Mouse (Mus musculus) thymus, postnatal 14 days (tissue): ENCODE data around the gene Rd3l.
A peak's percentile ranks its signal among the peaks of the same experiment; 100 is the strongest.

Source experiments
- DNase-seq: peaks from one replicate; pipeline ENCODE4 v3.0.0; 2021

The Rd3l gene

GRCm38 (mm10) chr12:111980887-111981367, at the start of gene Rd3l:
Gene Rd3l (minus strand): TSS chr12:111981317.
- no peak for DNase-seq

- DNase-seq: no peak
Measured at GRCm38 (mm10) chr12:112027408-112027807, 46.3 kb upstream of the Rd3l start.

DNA sequence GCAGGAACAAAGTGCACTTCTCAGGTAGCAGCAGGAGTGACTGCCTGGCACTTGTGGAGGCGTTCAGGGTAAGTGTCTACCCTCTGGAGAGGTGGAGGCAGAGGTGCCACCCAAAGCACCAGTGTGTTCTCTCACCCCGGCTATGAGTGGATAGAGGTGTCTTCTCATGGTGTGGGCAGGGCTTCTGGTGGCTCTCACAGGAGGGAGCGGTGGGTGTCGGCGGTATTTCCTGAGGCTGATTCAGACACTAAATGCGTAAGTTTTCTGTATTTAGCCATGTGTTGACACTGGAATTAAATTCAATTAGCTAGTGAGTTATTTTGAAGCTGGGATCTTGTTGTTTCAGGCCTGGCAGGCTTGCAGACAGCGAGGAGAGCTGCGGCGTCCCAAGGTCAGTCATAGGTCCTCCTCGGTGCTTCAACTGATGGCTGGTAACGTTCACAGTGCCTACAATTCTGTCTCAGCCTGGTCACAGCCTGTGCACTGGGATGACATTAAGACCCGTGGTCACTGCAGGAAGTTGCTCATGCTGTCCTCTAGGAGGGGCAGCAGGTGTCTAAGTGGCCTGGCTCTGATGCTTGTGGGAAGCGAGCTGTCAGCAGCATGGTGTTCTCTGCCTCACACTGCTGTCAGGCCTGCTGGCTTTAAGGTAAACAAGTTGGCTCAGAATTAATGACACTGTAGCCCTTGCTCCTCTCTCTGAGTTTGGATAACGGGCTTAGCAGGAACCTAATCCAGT, 45.0 kb upstream of the Rd3l start:
- no peak for DNase-seq

DNA sequence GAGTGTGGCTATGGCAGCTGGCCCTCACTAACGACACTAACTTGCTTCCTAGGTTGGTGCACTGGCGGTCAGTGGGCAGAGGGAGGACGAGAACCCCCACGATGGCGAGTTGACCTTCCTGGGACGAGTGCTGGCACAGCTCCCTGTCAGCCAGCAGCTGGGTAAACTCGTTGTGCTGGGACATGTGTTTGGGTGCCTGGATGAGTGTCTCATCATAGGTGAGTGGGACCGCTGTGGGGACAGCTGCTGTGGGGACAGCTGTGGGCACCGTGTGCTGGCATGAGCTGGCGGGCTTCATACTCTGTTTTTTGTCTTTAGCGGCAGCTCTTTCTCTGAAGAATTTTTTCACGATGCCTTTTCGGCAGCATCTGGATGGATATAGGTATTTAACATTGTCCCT, 44.3 kb upstream of the Rd3l start:
- no peak for DNase-seq

DNA sequence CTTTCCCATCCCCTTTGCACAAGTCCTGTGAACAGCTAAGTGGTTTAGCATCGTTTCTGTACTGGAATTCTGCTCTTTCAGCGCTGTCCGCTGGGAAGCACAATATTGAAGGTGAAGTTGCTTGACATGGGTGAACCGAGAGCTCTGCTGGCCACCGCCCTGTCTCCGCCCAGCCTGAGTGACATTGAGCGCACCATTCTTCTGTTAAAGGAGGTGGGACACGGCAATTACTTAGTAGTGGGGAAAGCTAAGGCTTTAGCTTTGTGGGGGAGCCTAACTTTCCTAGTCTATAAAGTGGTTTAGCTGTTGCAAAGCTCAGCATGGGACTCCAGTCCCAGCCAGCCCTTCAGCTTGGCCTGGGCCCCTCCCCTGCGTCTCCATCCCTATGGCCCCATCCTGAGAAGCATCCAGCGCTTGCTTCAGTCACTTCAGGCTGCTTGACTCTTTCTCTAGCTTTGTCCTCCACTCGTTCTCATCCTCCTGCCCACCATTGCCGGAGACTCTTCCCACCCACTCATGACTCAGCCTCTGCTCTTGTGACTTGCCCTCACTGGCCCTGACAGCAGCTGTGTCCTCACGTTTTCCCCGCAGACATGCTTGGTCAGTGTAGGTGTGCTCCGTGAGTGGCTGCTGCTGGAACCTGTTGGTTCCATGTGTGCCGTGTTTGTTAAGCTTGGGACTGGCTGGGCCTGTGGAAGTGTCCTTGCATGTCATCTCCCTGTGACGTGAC, 43.6 kb upstream of the Rd3l start:
- no peak for DNase-seq

- DNase-seq: no peak
Measured at GRCm38 (mm10) chr12:112023306-112023705, 42.2 kb upstream of the Rd3l start.

DNA sequence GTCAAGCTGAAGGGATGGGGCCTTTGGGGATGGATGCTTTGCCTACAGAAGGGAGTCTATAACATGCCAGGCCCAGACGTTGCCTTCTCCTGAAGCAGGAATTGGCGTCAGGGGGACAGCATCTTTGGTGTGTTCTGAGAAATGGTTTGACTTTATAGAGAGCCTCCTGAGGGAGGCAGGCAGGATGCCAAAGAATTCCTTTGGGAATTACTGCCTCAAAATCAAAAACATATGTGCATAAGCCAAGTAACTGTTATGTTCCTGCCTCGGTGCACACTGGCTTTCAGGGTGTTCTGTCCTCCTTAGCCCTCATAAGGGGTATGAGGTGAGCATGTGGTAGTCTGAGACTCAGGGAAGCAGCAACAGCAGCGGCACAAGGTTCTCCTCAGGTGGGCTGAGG, 35.2 kb upstream of the Rd3l start:
- no peak for DNase-seq

- DNase-seq: no peak
Measured at GRCm38 (mm10) chr12:112013271-112013801, 32.2 kb upstream of the Rd3l start.

GRCm38 (mm10) chr12:112012511-112013270, 31.6 kb upstream of the Rd3l start:
- no peak for DNase-seq

GRCm38 (mm10) chr12:112001223-112001622, 20.1 kb upstream of the Rd3l start:
- DNase-seq: peak; percentile 58

- no peak for DNase-seq
Measured at GRCm38 (mm10) chr12:111999735-112000134, 18.6 kb upstream of the Rd3l start.

- no peak for DNase-seq
Measured at GRCm38 (mm10) chr12:111995161-111995560, 14.0 kb upstream of the Rd3l start.

- DNase-seq: no peak
Measured at GRCm38 (mm10) chr12:111992626-111993025, 11.5 kb upstream of the Rd3l start.

DNA sequence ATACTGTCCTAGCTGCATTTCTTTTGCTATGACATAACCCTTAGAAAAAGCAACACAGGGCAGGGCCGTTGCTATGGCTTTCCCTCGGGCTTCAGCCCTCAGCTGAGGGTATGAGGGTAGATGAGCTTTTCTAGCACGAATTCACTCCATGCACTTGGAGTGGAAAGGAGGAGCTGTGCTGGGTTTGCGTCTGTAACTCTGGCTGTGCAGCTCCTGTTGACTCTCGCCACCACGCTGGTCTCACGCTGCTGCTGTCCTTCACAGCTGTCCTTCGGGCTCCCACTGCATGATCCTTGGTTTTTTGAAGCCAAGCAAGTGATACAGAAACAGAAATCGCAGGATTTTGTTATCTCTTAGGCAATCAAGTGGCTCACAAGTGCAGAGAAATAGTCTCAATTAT, 5.6 kb upstream of the Rd3l start:
- no peak for DNase-seq

DNA sequence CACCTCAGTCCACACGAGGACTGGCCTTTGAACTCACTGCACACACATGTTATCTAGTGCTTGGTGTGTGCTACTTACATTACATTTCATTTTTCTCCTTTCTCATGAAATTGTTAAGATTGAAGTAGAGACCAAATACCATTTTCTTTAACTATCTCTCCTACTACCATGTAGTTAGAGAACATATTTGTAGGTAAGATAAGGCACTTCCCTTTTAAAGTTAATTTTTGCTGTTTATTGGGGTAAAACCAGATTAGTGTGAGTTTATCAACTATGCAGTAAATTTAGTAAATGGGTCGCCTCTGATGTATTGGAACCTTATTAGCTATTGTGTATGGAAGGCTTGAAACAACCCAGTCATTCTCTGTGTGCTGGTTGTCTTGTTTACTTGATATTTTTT, 2.0 kb upstream of the Rd3l start:
- no peak for DNase-seq

DNA sequence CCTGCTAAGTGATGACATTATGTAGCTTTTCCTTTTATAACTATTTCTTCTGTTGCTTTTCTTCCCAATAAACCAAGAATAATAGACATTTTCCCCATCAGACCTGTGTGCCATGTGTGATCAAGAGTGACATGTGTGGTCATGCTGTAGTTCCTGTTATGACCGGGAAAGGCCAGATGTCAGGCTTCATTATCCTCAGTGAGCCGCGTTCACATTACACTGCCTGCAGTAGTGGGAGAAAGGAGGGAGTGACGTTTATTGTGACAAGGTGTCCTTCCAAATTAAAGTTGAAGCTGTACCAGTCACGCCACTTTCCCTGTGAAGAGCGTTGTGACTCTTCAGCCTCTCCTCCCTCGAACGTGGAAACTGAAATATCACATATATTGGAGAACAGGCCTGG, 714 bp upstream of the Rd3l start:
- no peak for DNase-seq

DNA sequence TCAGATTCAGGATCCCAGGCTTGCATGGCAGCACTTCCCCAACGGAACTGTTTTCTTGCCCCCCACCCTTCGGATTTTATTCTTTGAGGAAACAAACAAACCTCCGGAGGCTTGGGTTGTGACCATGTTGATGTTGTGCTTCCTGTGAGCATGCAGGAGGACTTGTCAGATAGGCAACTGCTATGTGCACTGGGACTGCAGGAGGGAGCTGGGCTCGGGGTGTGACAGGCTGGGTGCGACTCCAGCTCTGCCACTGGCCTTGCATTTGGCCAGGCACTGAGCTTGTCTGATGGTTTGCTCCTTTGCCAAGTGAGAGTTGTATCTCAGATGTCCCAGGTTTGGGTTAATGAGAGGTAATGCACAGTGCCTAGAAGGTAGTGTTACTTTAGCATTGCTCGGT, 2.8 kb downstream of the Rd3l start:
- no peak for DNase-seq

DNA sequence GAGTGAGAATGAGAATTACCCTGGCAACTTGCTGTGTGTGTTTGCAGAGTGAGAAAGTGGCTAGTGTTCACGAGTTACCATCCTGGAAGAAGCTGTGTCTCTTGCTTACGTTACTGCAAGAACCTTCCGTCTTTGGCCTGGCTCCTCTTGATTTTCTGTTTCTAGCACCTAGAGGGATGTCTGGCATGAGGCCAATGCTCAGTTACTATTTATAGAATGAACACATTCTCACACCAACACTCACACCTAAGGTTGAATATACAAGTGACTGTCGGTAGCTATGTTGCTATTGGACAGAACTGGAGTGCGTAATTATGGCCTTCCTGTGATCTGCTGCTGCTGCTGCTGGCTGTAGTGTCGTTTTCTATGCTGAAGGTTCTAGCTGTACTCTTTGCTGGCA, 4.0 kb downstream of the Rd3l start:
- no peak for DNase-seq

GRCm38 (mm10) chr12:111974578-111974977, 6.5 kb downstream of the Rd3l start:
- DNase-seq: no peak

GRCm38 (mm10) chr12:111972504-111972903, 8.6 kb downstream of the Rd3l start:
- DNase-seq: no peak

DNA sequence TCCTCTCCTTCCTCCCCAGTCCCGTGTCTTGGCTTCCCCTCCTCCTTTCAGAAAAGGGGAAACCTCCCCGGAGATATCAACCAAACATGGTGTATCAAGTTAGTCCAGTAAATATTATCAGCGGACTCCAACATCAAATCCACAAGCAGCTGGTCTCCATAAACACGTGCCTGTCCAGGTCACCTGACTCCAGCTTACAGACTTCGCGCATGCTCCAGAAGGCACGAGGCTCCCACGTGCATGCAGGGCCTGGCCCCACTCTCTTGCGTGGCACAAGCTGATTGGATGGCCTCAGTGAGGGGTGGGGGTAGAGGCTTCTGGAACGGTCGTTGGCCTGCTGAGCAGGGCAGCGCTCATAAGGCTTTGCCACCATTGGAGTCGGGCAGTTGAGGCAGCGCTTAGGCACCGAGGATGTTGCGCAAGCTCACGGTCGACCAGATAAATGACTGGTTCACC, 9.9 kb downstream of the Rd3l start, which contains the start of gene Tdrd9:
Tdrd9 (plus strand) TSS at position 329 of the 456 bp plus-strand sequence.
- no peak for DNase-seq

- no peak for DNase-seq
Measured at GRCm38 (mm10) chr12:111970085-111970484, 11.0 kb downstream of the Rd3l start.

GRCm38 (mm10) chr12:111966683-111967173, 14.4 kb downstream of the Rd3l start, which contains the start of gene Atp5mpl:
Gene Atp5mpl (minus strand): TSS chr12:111966977.
- DNase-seq: peak; percentile 96
